Comparison of ENCODE assay signal across 29 mouse cellular contexts in genomic region chr2:84032505-84032904, GRCm38 (mm10). TPM values are rescaled to one million over a fixed set of nuclear protein-coding genes. Genes with fewer than 3 reads are reported as not detected.
DNase-seq lines count a peak whose midpoint lies in the region; ATAC-seq lines count a peak whose summit lies in the region.
"Had no signal": no experiment of that assay in that cellular context is flagged by ENCODE, and none has a peak within 500 bp of the region (broad histone marks: within the 10 kb centered on the region; RNA-seq: fewer than 3 reads in every experiment).

No protein-coding gene starts in this region.

- no peaks in the 10 kb centered on the region for H3K9me3 ChIP-seq in kidney, embryonic 15.5 days (replicated peaks)
- H3K9me3 ChIP-seq: forebrain, embryonic 10.5 days; forebrain, embryonic 13.5 days; heart, embryonic 10.5 days; heart, embryonic 13.5 days had no signal

- H3K27ac ChIP-seq in kidney, embryonic 15.5 days: no peak overlapping the region
- H3K27ac ChIP-seq: forebrain, embryonic 10.5 days; forebrain, embryonic 13.5 days; gastrocnemius, adult 2 months; heart, embryonic 10.5 days; heart, embryonic 13.5 days; hindbrain, embryonic 14.5 days; hindbrain, postnatal 0 days had no signal

- peak; percentile 34 for DNase-seq in heart, adult 11 months
- no peak for DNase-seq in heart, adult 9 months (ENCODE audit: low spot score in 2 of 2)
- peak; percentile 22 for DNase-seq in right cerebral cortex, adult 18-20 months
- DNase-seq in right cerebral cortex, postnatal 25 days: no peak
- peak; percentile 43 for DNase-seq in telencephalon, adult 2 months (ENCODE audit: low read depth, low spot score)
- DNase-seq: adrenal gland, adult 2 months; adrenal gland, postnatal 25 days; cerebellum, adult 18-20 months; cerebellum, adult 9-10 months; gastrocnemius, adult 2 months; gastrocnemius, postnatal 14 days; heart, adult 18-20 months; heart, postnatal 14 days; heart, postnatal 4 days had no signal

- no peak overlapping the region for H3K4me2 ChIP-seq in kidney, embryonic 15.5 days
- H3K4me2 ChIP-seq: forebrain, embryonic 13.5 days; heart, embryonic 13.5 days; hindbrain, embryonic 14.5 days had no signal

- no peak overlapping the region for H3K9ac ChIP-seq in kidney, embryonic 15.5 days
- H3K9ac ChIP-seq: forebrain, embryonic 13.5 days; heart, embryonic 13.5 days; hindbrain, embryonic 14.5 days had no signal

- H3K36me3 ChIP-seq in kidney, embryonic 15.5 days: no peaks in the 10 kb centered on the region
- H3K36me3 ChIP-seq: forebrain, embryonic 10.5 days; heart, embryonic 10.5 days; heart, embryonic 13.5 days had no signal

- 90% methylated on average over 2 of the region's 2 CpGs for WGBS in kidney, embryonic 15.5 days

- H3K27me3 ChIP-seq in kidney, embryonic 15.5 days: no peaks in the 10 kb centered on the region
- H3K27me3 ChIP-seq: forebrain, embryonic 13.5 days; heart, embryonic 13.5 days had no signal

- no peaks in the 10 kb centered on the region for H3K4me1 ChIP-seq in kidney, embryonic 15.5 days
- H3K4me1 ChIP-seq: forebrain, embryonic 10.5 days; forebrain, embryonic 13.5 days; heart, embryonic 10.5 days; heart, embryonic 13.5 days had no signal

- ATAC-seq in kidney, embryonic 15.5 days (replicated peaks; ENCODE audit: low FRiP score): no peak
- ATAC-seq: CD4-positive, CD25-positive, alpha-beta regulatory T cell, adult 4 months; forebrain, embryonic 13.5 days; forebrain, embryonic 16.5 days; hindbrain, postnatal 0 days; inflammation-experienced regulatory T-cells, adult 6 months had no signal

- H3K4me3 ChIP-seq in kidney, embryonic 15.5 days (replicated peaks): no peak overlapping the region
- H3K4me3 ChIP-seq: forebrain, embryonic 10.5 days; forebrain, embryonic 13.5 days; gastrocnemius, adult 2 months; heart, embryonic 10.5 days; heart, embryonic 13.5 days had no signal

RNA-seq across cellular contexts. Expression of gene Gm13691, which starts 42.2 kb away (rescaled TPM):
- not detected in 2 replicates for polyA plus RNA-seq in kidney, embryonic 15.5 days (2015; fragmentation: Nextera tagmentation; extraction: Ambion mirVana)
- polyA plus RNA-seq: adrenal gland, adult 2 months; C2C12; CD4-positive, CD25-positive, alpha-beta regulatory T cell, adult 4 months; embryonic facial prominence, embryonic 11.5 days; embryonic facial prominence, embryonic 14.5 days; forebrain, embryonic 10.5 days; forebrain, embryonic 13.5 days; forebrain, embryonic 16.5 days; heart, embryonic 10.5 days; heart, embryonic 13.5 days; heart, embryonic 16.5 days; hindbrain, embryonic 11.5 days; hindbrain, embryonic 14.5 days; hindbrain, postnatal 0 days; inflammation-experienced regulatory T-cells, adult 6 months had no signal

RNA-seq across cellular contexts. Expression of gene Gm13697, which starts 48.0 kb away (rescaled TPM):
- polyA plus RNA-seq in kidney, embryonic 15.5 days (2015; fragmentation: Nextera tagmentation; extraction: Ambion mirVana): not detected in 2 replicates
- polyA plus RNA-seq: adrenal gland, adult 2 months; C2C12; CD4-positive, CD25-positive, alpha-beta regulatory T cell, adult 4 months; embryonic facial prominence, embryonic 11.5 days; embryonic facial prominence, embryonic 14.5 days; forebrain, embryonic 10.5 days; forebrain, embryonic 13.5 days; forebrain, embryonic 16.5 days; heart, embryonic 10.5 days; heart, embryonic 13.5 days; heart, embryonic 16.5 days; hindbrain, embryonic 11.5 days; hindbrain, embryonic 14.5 days; hindbrain, postnatal 0 days; inflammation-experienced regulatory T-cells, adult 6 months had no signal

RNA-seq across cellular contexts. Expression of gene Gm13694, which starts 53.8 kb away (rescaled TPM):
- polyA plus RNA-seq in kidney, embryonic 15.5 days (2015; fragmentation: Nextera tagmentation; extraction: Ambion mirVana): not detected in 2 replicates
- polyA plus RNA-seq: adrenal gland, adult 2 months; C2C12; CD4-positive, CD25-positive, alpha-beta regulatory T cell, adult 4 months; embryonic facial prominence, embryonic 11.5 days; embryonic facial prominence, embryonic 14.5 days; forebrain, embryonic 10.5 days; forebrain, embryonic 13.5 days; forebrain, embryonic 16.5 days; heart, embryonic 10.5 days; heart, embryonic 13.5 days; heart, embryonic 16.5 days; hindbrain, embryonic 11.5 days; hindbrain, embryonic 14.5 days; hindbrain, postnatal 0 days; inflammation-experienced regulatory T-cells, adult 6 months had no signal

RNA-seq across cellular contexts. Expression of gene Gm13696, which starts 59.6 kb away (rescaled TPM):
- not detected in 2 replicates for polyA plus RNA-seq in kidney, embryonic 15.5 days (2015; fragmentation: Nextera tagmentation; extraction: Ambion mirVana)
- polyA plus RNA-seq: adrenal gland, adult 2 months; C2C12; CD4-positive, CD25-positive, alpha-beta regulatory T cell, adult 4 months; embryonic facial prominence, embryonic 11.5 days; embryonic facial prominence, embryonic 14.5 days; forebrain, embryonic 10.5 days; forebrain, embryonic 13.5 days; forebrain, embryonic 16.5 days; heart, embryonic 10.5 days; heart, embryonic 13.5 days; heart, embryonic 16.5 days; hindbrain, embryonic 11.5 days; hindbrain, embryonic 14.5 days; hindbrain, postnatal 0 days; inflammation-experienced regulatory T-cells, adult 6 months had no signal

Comparison
In these comparisons a context has a peak if more than half of its experiments do, and no peak if none do; other contexts are left out.
1. DNase-seq: peak in heart, adult 11 months (single experiment), right cerebral cortex, adult 18-20 months (single experiment) and telencephalon, adult 2 months (single experiment); none in heart, adult 9 months (0 of 2) and right cerebral cortex, postnatal 25 days (single experiment).